Mouse (Mus musculus) MEL (cell line): ENCODE results near the gene Bad.

ENCODE experiments used
- CTCF ChIP-seq, 3 experiments: IDR thresholded peaks in 2 of 3; conservative IDR thresholded peaks in 1 of 3; 2 replicates each; pipeline ENCODE4 v1.5.1; 2011 to 2012; ENCODE audit warnings: low read length in 3 of 3, low read depth in 2 of 3, mild to moderate bottlenecking in 2 of 3, improper control_type of control experiment in 1 of 3, inconsistent platforms in 1 of 3, mixed read lengths in 1 of 3, moderate library complexity in 1 of 3; ENCODE audit not compliant: control insufficient read depth in 1 of 3, insufficient read depth in 1 of 3, poor library complexity in 1 of 3, severe bottlenecking in 1 of 3
- EP300 ChIP-seq, 2 experiments: IDR thresholded peaks; 2 replicates each; pipeline ENCODE4 v1.6.1; 2011; ENCODE audit warnings: improper control_type of control experiment in 2 of 2, low read length in 2 of 2, low read depth in 1 of 2, mild to moderate bottlenecking in 1 of 2
- MAX ChIP-seq: IDR thresholded peaks from 2 replicates; pipeline ENCODE4 v1.6.1; 2011; ENCODE audit warnings: low read length, improper control_type of control experiment
- TAL1 ChIP-seq: IDR thresholded peaks from 2 replicates; pipeline ENCODE4 v1.6.1; 2012; ENCODE audit warnings: mild to moderate bottlenecking, inconsistent platforms, low read length, moderate library complexity, mixed read lengths
- TCF12 ChIP-seq: IDR thresholded peaks from 2 replicates; pipeline ENCODE4 v1.6.1; 2014; ENCODE audit warnings: low read depth, mild to moderate bottlenecking, inconsistent platforms, low read length, improper control_type of control experiment, moderate library complexity

DNA sequence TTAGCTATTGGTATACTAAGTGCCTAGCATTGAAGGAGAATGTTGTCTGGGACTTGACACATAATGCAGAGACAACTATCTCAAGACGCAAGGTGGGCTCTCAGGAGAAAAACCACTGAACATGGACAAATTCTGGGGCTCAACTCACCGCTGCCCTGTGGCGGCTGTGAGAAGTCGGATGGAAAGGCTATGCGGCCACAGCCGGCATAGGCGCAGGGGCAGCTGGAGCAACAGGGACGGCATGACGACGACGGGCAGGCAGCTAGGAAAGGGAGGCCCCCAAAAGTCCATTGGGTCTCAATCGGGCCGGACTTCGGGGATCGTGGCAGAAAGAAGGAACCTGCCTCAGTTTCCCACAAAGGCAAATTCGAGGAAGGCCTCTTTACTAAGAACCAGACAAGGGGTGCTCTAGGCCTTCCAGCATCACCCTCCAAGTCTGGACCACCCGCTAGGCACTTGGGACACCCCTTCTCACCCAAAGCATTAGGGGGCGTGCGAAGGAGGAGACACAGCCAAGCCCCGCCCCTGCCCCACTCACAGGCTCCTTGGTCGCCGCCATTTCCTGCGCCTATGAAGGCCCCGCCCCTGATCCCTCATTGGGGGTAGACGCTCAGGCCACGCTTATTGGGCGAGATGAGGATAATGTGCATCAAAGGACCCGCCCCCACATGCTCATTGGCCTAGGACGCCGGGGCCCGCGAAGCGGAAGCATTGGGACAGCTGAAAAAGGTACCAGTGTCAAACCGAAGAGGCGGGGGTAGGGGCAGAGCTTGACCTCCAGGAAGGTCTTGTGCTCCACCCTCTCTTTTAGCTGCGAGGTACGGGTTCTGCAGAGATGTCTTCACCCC is 50.6 kb downstream of the Bad start, which contains the start of gene Dnajc4:
- TF ChIP-seq CTCF (IDR thresholded peaks at IDR 0.05 in 2 of 3, conservative IDR thresholded peaks at IDR 0.05 in 1 of 3; ENCODE audit: control insufficient read depth in 1 of 3, insufficient read depth in 1 of 3, low read depth in 2 of 3, low read length in 3 of 3, poor library complexity in 1 of 3, severe bottlenecking in 1 of 3) (peak in 1 of 3 experiments; percentile 3; a peak in 1 of 6 replicates), MAX (peak; percentile 42; the same call in 1 of the 2 replicates), TCF12 (0 out of 2 replicates have a peak, but pooled peaks have one; percentile 18), TAL1 (no peak), EP300 (IDR thresholded peaks at IDR 0.05; ENCODE audit: low read depth in 1 of 2, low read length in 2 of 2) (no peak)
